Mouse (Mus musculus) testis, adult 2 months (tissue): ENCODE results near the gene Bpifb4. TPM values are rescaled to one million over a fixed set of nuclear protein-coding genes. Genes with fewer than 3 reads are reported as not detected.

Source experiments
- H3K27ac ChIP-seq: fragments of 200-500 bp; 2 replicates; pipeline ENCODE4 v1.5.1; 2012; ENCODE audit warnings: low read depth, low read length; ENCODE audit not compliant: control insufficient read depth, insufficient read depth
- H3K27me3 ChIP-seq: fragments of 200-500 bp; 2 replicates; pipeline ENCODE4 v1.6.1; 2012; ENCODE audit warnings: mild to moderate bottlenecking, low read length, moderate library complexity; ENCODE audit not compliant: control insufficient read depth, insufficient read depth
- H3K36me3 ChIP-seq: fragments of 200-500 bp; 2 replicates; pipeline ENCODE4 v1.6.1; 2012; ENCODE audit warnings: mild to moderate bottlenecking, low read length; ENCODE audit not compliant: control insufficient read depth, insufficient read depth
- H3K4me1 ChIP-seq: fragments of 200-500 bp; 2 replicates; pipeline ENCODE4 v1.6.1; 2012; ENCODE audit warnings: low read length; ENCODE audit not compliant: control insufficient read depth, insufficient read depth
- H3K4me3 ChIP-seq: fragments of 200-500 bp; 2 replicates; pipeline ENCODE4 v1.5.1; 2012; ENCODE audit warnings: low read depth, mild to moderate bottlenecking, low read length, moderate library complexity, mixed read lengths; ENCODE audit not compliant: control insufficient read depth
- CTCF ChIP-seq: fragments of 200-500 bp; IDR thresholded peaks from 2 replicates; pipeline ENCODE4 v1.5.1; 2012; ENCODE audit warnings: low read depth, mild to moderate bottlenecking, inconsistent platforms, low read length, moderate library complexity; ENCODE audit not compliant: control insufficient read depth, insufficient read depth, insufficient replicate concordance
- POLR2A ChIP-seq: fragments of 200-500 bp; IDR thresholded peaks from 2 replicates; pipeline ENCODE4 v1.6.1; 2012; ENCODE audit warnings: low read depth, mild to moderate bottlenecking, inconsistent platforms, low read length, moderate library complexity; ENCODE audit not compliant: control insufficient read depth
- polyA plus RNA-seq: library from polyadenylated mRNA; depleted of rRNA; stranded (reverse); fragments of >200 nt; gene quantifications from 2 replicates; pipeline ENCODE4 v1.2.3, GENCODE M21; 2012

The Bpifb4 gene
- polyA plus RNA-seq, 1 experiment, result 0.33 TPM

DNA sequence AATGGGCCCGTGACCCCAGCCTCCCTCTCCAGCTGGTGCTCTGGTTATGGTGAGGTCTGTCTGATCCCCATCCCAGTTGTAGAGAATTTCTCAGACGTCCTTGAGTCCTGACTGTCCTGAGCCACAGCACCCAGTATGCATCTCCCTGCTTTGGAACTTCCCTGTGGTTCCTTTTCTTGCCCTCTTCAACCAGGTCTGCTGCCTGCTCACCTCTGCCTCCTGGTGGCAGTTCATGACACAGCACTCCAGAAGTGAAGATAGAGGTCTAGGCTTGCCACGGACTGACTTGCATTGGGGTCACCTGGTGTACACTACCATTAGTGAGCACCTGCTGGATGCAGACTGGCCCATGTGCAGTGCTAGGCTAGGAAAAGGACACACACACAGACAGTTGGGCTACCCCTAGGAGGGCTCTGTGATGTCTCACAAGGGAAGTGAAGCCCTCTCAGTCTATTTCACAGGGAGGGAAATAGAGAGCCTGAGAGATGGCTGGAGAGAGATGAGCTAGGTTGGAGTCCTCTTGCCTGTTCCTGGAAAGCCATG is 8.1 kb upstream of the Bpifb4 start:
- TF ChIP-seq POLR2A, result no peak
- peak; percentile 91; the same call in 1 of the 2 replicates for TF ChIP-seq CTCF
- Histone ChIP-seq H3K27ac (no peak overlapping the region), H3K4me1 (peaks cover 2% of the 10 kb centered on the region; the same call in 1 of the 2 replicates), H3K4me3 (no peak overlapping the region), H3K36me3 (no peaks in the 10 kb centered on the region), H3K27me3 (no peaks in the 10 kb centered on the region)

DNA sequence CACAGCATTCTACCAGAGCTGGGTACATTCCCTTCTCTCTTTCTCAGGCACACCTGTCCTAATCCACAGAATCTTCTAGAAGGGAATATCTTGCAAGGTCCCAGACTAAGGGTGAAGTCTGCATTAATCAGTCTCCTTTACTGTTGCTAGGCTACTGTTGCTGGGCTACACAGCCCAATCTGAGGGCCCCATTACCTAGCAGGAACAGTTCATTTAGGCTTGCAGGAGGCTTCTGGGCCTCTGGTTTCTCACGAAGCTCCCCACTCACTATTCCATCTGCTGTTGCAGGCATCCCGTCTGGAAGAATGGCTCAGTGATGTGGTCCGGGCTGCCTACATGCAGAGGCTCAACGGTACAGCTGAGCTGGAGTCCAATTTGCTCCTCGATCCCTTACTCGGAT is 6.9 kb upstream of the Bpifb4 start:
- H3K27ac ChIP-seq, result no peak overlapping the region
- peaks cover 2% of the 10 kb centered on the region; the same call in 1 of the 2 replicates for H3K4me1 ChIP-seq
- no peaks in the 10 kb centered on the region for H3K36me3 ChIP-seq
- H3K27me3 ChIP-seq, result no peaks in the 10 kb centered on the region
- TF ChIP-seq POLR2A, result no peak
- no peak for TF ChIP-seq CTCF
- H3K4me3 ChIP-seq, result no peak overlapping the region

DNA sequence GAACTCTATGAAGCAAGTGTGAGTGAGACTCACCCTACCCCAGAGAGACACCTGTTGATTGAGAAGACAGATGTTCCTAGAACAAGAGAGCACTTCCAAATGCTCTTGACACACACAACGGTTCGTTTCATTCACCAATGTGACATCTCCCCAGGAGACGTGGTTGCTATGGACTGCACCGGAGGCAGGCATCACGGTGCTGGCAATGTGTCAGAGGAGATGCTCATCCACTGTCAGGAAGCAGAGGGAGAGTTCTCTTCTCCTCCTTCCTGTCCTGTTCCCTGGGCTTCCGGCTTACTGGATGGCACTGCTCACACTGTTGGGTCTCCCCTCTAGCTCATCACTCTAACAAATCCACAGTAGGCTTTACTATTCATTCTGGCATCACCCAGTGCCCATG is 4.7 kb upstream of the Bpifb4 start:
- Histone ChIP-seq H3K4me3 (no peak overlapping the region), H3K27me3 (no peaks in the 10 kb centered on the region), H3K27ac (no peak overlapping the region), H3K36me3 (no peaks in the 10 kb centered on the region), H3K4me1 (peaks cover 2% of the 10 kb centered on the region; the same call in 1 of the 2 replicates)
- TF ChIP-seq POLR2A, result no peak
- no peak for TF ChIP-seq CTCF

DNA sequence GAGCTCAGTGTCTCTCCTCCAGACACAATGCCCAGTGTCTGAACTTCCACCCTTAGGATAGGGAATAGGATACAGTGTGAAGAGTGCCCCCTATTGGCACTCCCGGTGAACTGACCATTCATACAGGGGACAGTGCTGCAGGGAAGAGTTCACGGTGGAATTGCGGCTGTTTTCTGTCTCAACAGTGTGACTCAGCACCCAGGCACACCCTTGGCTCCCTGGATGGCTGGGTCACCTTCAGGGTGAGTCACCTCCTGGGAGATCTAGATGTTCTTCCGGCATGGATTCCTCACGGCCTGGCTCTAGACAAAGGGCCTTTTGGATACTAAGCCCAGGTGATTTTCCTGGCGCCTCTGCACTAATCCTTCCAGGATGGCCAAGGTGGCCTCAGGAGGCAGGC is 2.7 kb upstream of the Bpifb4 start:
- Histone ChIP-seq H3K27ac (no peak overlapping the region), H3K4me3 (no peak overlapping the region), H3K36me3 (no peaks in the 10 kb centered on the region), H3K4me1 (peaks cover 2% of the 10 kb centered on the region; the same call in 1 of the 2 replicates), H3K27me3 (no peaks in the 10 kb centered on the region)
- TF ChIP-seq CTCF (peak; percentile 28; the same call in 1 of the 2 replicates), POLR2A (no peak)

DNA sequence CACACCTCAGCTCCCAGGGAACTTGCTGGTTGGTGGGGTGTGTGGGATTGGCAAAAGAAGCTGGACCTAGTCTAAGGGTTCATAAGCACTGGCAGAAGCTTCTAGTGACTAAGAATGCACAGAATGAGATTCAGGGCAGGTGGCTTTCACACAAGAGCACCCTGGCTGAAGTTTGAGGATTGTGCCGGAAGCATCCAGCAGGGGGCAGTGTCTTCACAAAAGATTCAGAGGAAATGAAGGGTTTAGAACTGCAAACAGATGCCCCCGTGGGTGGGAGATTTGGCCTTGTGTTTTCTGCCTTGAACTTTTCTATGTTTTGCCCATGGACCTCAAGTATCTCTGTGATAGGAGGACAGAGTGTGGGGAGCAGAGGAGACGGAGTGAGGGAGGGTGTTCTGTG is 5.5 kb downstream of the Bpifb4 start:
- no peak overlapping the region for H3K4me3 ChIP-seq
- no peaks in the 10 kb centered on the region for H3K36me3 ChIP-seq
- H3K27me3 ChIP-seq, result no peaks in the 10 kb centered on the region
- TF ChIP-seq CTCF (peak; percentile 70), POLR2A (no peak)
- H3K27ac ChIP-seq, result no peak overlapping the region
- peaks cover 12% of the 10 kb centered on the region for H3K4me1 ChIP-seq

DNA sequence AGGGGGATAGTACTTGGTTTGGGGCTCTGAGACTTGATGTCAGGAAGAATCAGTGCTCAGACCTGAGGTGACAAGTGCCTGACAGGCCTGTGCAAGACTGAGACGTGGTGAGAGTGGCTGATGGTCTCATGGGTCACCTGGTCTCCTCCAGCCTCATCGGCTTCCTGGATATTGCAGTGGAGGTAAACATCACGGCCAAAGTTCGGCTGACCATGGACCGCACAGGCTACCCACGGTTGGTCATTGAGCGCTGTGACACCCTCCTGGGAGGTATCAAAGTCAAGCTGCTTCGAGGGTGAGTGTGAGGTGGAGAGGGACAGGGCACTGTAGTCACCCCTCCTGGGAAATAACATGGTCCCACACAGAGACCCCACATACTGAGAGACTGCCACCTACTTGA is 6.6 kb downstream of the Bpifb4 start:
- no peak overlapping the region for H3K27ac ChIP-seq
- no peaks in the 10 kb centered on the region for H3K27me3 ChIP-seq
- H3K4me1 ChIP-seq, result peaks cover 12% of the 10 kb centered on the region
- H3K4me3 ChIP-seq, result no peak overlapping the region
- H3K36me3 ChIP-seq, result no peaks in the 10 kb centered on the region
- TF ChIP-seq POLR2A (no peak), CTCF (no peak)

DNA sequence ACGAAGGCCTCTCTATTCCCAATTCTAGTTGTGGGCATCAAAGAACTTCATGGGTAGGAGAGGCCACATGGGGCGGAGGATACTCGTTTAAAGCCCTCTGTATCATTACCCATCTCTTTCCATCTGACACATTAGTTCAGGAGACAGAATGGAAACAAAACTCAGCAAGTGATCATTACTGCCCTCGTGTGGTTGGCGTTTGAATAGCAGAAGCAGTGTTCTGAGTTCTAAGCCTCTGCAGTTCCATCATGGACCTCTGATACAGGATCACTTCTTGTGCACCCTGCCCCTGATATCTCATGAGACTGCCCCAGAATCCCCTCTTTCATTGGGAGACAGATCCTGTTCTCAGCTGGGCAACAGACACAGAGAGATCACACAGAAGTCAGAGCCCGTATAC is 14.9 kb downstream of the Bpifb4 start:
- TF ChIP-seq CTCF, result peak; percentile 49; the same call in 1 of the 2 replicates
- TF ChIP-seq POLR2A, result no peak
- Histone ChIP-seq H3K27me3 (no peaks in the 10 kb centered on the region), H3K36me3 (no peaks in the 10 kb centered on the region), H3K4me3 (no peak overlapping the region), H3K27ac (no peak overlapping the region), H3K4me1 (peaks cover 11% of the 10 kb centered on the region)
